Mouse (Mus musculus) gastrocnemius, postnatal 14 days (tissue): Measurements from ENCODE around the gene Lat2. TPM values are rescaled to one million over a fixed set of nuclear protein-coding genes. Genes with fewer than 3 reads are reported as not detected.

ENCODE experiments used
- DNase-seq: peaks from one replicate; pipeline ENCODE4 v3.0.0; 2021; ENCODE audit warnings: mixed read lengths
- intact Hi-C: fragments of 180-260 bp; cut with DNase I; formaldehyde crosslinking; loops from one replicate; pipeline ENCODE4 v1.15.1; 2025; ENCODE audit warnings: low total_unique reads
- total RNA-seq, 2 experiments: library from RNA; stranded (reverse); gene quantifications; 2 replicates each; pipeline ENCODE4 v1.2.3; 2021

The Lat2 gene
- total RNA-seq, 2 experiments from 2014 or later, result 1.3 to 1.5 TPM

- no peak for DNase-seq
- intact Hi-C loops, result no loop called here
Observed at GRCm38 (mm10) chr5:134577534-134577933, 37.3 kb downstream of the Lat2 start.

GRCm38 (mm10) chr5:134576517-134577220 is 38.2 kb downstream of the Lat2 start:
- intact Hi-C loops, result no loop called here
- DNase-seq, result no peak

GRCm38 (mm10) chr5:134575833-134576232 is 39.0 kb downstream of the Lat2 start:
- no peak for DNase-seq

GRCm38 (mm10) chr5:134572508-134573214 is 42.2 kb downstream of the Lat2 start:
- intact Hi-C loops, result no loop called here
- DNase-seq, result no peak

More at GRCm38 (mm10) chr5:134575833-134576232, 39.0 kb downstream of the Lat2 start:
- intact Hi-C loops, result no loop called here

GRCm38 (mm10) chr5:134571730-134572507 is 42.9 kb downstream of the Lat2 start:
- intact Hi-C loops, result no loop called here
- DNase-seq, result peak; percentile 36

- intact Hi-C loops, result no loop called here
- no peak for DNase-seq
Observed at GRCm38 (mm10) chr5:134568964-134569491, 45.8 kb downstream of the Lat2 start.

- DNase-seq, result no peak
Observed at GRCm38 (mm10) chr5:134568030-134568429, 46.8 kb downstream of the Lat2 start.

GRCm38 (mm10) chr5:134567445-134567844 is 47.4 kb downstream of the Lat2 start:
- intact Hi-C loops, result no loop called here
- DNase-seq, result no peak

More at GRCm38 (mm10) chr5:134568030-134568429, 46.8 kb downstream of the Lat2 start:
- intact Hi-C loops, result no loop called here

- intact Hi-C loops, result no loop called here
- DNase-seq, result no peak
Observed at GRCm38 (mm10) chr5:134565696-134566095, 49.1 kb downstream of the Lat2 start.

GRCm38 (mm10) chr5:134564272-134564671 is 50.6 kb downstream of the Lat2 start:
- no peak for DNase-seq
- intact Hi-C loops, result no loop called here

GRCm38 (mm10) chr5:134560450-134561171 is 54.2 kb downstream of the Lat2 start:
- intact Hi-C loops, result no loop called here
- no peak for DNase-seq

GRCm38 (mm10) chr5:134560071-134560449 is 54.8 kb downstream of the Lat2 start, which contains the start of gene Syna:
Gene Syna (minus strand): TSS chr5:134560171.
- no peak for DNase-seq
- intact Hi-C loops, result no loop called here

- intact Hi-C loops, result no loop called here
- DNase-seq, result peak; percentile 76
Observed at GRCm38 (mm10) chr5:134555463-134556164, 59.2 kb downstream of the Lat2 start.

GRCm38 (mm10) chr5:134553951-134554546 is 60.8 kb downstream of the Lat2 start:
- intact Hi-C loops, result no loop called here
- DNase-seq, result no peak

GRCm38 (mm10) chr5:134552110-134552972 is 62.5 kb downstream of the Lat2 start, which contains the start of gene Clip2:
Gene Clip2 (minus strand): TSS chr5:134552434.
- DNase-seq, result peak; percentile 99
- intact Hi-C loops, result no loop called here

- intact Hi-C loops, result no loop called here
- DNase-seq, result peak; percentile 47
Observed at GRCm38 (mm10) chr5:134551233-134552109, 63.4 kb downstream of the Lat2 start.
